Mouse (Mus musculus): ENCODE data around the gene Cxcl17.

DNA sequence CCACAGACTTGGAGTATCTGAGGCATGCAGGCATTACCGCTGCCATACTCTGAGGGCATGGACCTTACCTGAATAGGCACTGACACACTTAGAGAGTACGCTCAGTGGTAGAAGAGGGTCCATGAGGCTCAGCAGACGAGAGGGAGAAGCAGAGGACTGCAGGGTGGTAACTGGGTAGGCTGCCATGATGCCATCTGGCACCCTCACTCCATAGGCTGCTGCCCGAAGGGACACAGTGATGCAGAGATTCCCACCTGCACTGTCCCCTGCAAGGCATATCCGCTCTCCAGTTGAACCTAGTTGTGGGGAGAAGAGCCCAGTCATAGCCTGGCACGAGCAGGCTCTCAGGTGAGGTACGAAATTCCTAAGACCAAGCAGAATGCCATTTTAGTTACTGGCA is 29.3 kb downstream of the Cxcl17 start:
- TF ChIP-seq POLR2A (IDR thresholded peaks at IDR 0.05; ENCODE audit: low read depth, low read length), result no peak
- no peak for TF ChIP-seq CTCF (IDR thresholded peaks at IDR 0.05; ENCODE audit: borderline replicate concordance, insufficient read depth, low read length)

Data from embryonic fibroblast, embryonic 13.5 days (primary cell).